8 mouse cellular contexts compared by ENCODE assay signal in the genomic region with DNA sequence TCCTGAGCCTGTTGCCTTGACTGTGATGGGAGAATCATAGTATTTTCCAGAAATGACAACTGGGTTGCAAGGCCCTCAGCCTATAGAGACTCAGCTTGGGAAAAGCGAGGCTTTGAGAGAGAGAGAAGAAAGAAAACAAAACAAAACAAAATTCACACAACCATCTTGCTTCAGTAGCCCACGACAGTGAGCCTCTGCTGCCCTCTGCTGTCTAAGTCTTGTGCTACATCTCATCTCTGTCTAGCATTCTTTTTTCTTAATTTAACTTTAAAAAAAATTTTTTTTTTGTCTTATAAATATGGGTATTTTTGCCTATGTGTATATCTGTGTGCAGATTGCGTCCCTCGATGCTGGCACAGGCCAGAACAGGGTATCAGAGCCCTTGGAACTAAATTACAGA.
DNase-seq lines count a peak whose midpoint lies in the region; ATAC-seq lines count a peak whose summit lies in the region.

No protein-coding gene starts in this region.

- H3K4me3 ChIP-seq in midbrain, embryonic 13.5 days (replicated peaks), result no peak overlapping the region

- H3K9me3 ChIP-seq in midbrain, embryonic 13.5 days, result no peaks in the 10 kb centered on the region

- 0 out of 2 replicates have a peak overlapping the region, but pooled peaks have one; percentile 6 for H3K9ac ChIP-seq in midbrain, embryonic 13.5 days (replicated peaks)

- H3K36me3 ChIP-seq in midbrain, embryonic 13.5 days, result no peaks in the 10 kb centered on the region

- H3K27me3 ChIP-seq in midbrain, embryonic 13.5 days, result no peaks in the 10 kb centered on the region

- H3K27ac ChIP-seq in midbrain, embryonic 13.5 days, result no peak overlapping the region

- no peak overlapping the region for H3K4me2 ChIP-seq in midbrain, embryonic 13.5 days (replicated peaks)

- H3K4me1 ChIP-seq in midbrain, embryonic 13.5 days (replicated peaks), result no peaks in the 10 kb centered on the region

- DNase-seq in heart, adult 8-10 months (ENCODE audit: low spot score), result peak; percentile 23
- no peak for DNase-seq in heart, adult 11 months
- DNase-seq in spleen, adult 12 weeks (ENCODE audit: low spot score), result peak; percentile 7
- no peak for DNase-seq in spleen, postnatal 36 days (ENCODE audit: low spot score in 2 of 2)
- peak; percentile 72 to 81 for DNase-seq in cerebellum, postnatal 14 days
- no peak for DNase-seq in MN1 (ENCODE audit: low spot score)

- peak; percentile 62; a peak in 1 of 4 replicates for ATAC-seq in hematopoietic stem cell, adult 5-6 weeks (replicated peaks in 1 of 2; ENCODE audit: insufficient read depth in 1 of 2, low FRiP score in 2 of 2, low TSS enrichment in 1 of 2, low read depth in 1 of 2, poor library complexity in 2 of 2, severe bottlenecking in 2 of 2)
- no peak for ATAC-seq in midbrain, embryonic 13.5 days

- 40% methylated on average over 4 of the region's 4 CpGs for WGBS in midbrain, embryonic 13.5 days

Comparison
In these comparisons a context has a peak if more than half of its experiments do, and no peak if none do; other contexts are left out.
1. DNase-seq: peak in heart, adult 8-10 months (single experiment), spleen, adult 12 weeks (single experiment) and cerebellum, postnatal 14 days (2 of 2); none in heart, adult 11 months (single experiment), spleen, postnatal 36 days (0 of 2) and MN1 (single experiment).